ENCODE assay signal across 20 mouse cellular contexts in genomic region chr11:34395802-34396201, GRCm38 (mm10).
"Had no signal": no experiment of that assay in that cellular context is flagged by ENCODE, and none has a peak within 500 bp of the region (broad histone marks: within the 10 kb centered on the region; RNA-seq: fewer than 3 reads in every experiment).

No protein-coding gene starts in this region.

- H3K4me1 ChIP-seq: liver, embryonic 15.5 days; lung, embryonic 15.5 days; midbrain, embryonic 13.5 days; neural tube, embryonic 12.5 days; stomach, embryonic 15.5 days had no signal

- DNase-seq: liver, embryonic 13.5 days; liver, postnatal 0 days; lung, adult 2 months; lung, postnatal 36 days; right cerebral cortex, postnatal 14 days; thymus, adult 2 months; thymus, postnatal 25 days; thymus, postnatal 4 days had no signal

- H3K27ac ChIP-seq: liver, embryonic 13.5 days; liver, embryonic 15.5 days; lung, embryonic 15.5 days; macrophage; midbrain, embryonic 13.5 days; neural tube, embryonic 12.5 days; stomach, embryonic 15.5 days; stomach, postnatal 0 days had no signal

- H3K9me3 ChIP-seq: liver, embryonic 13.5 days; liver, embryonic 15.5 days; lung, embryonic 15.5 days; megakaryocyte, embryonic 14.5 days; midbrain, embryonic 13.5 days; neural tube, embryonic 12.5 days; stomach, embryonic 15.5 days had no signal

- H3K27me3 ChIP-seq: liver, embryonic 13.5 days; liver, embryonic 15.5 days; lung, embryonic 15.5 days; megakaryocyte, embryonic 14.5 days; midbrain, embryonic 13.5 days; neural tube, embryonic 12.5 days; stomach, embryonic 15.5 days had no signal

- H3K4me3 ChIP-seq: liver, embryonic 13.5 days; liver, embryonic 15.5 days; lung, embryonic 15.5 days; megakaryocyte, embryonic 14.5 days; midbrain, embryonic 13.5 days; myocyte; neural tube, embryonic 12.5 days; stomach, embryonic 15.5 days had no signal

- H3K36me3 ChIP-seq: liver, embryonic 13.5 days; liver, embryonic 15.5 days; lung, embryonic 15.5 days; midbrain, embryonic 13.5 days; neural tube, embryonic 12.5 days; stomach, embryonic 15.5 days had no signal

- H3K4me2 ChIP-seq: liver, embryonic 13.5 days; liver, embryonic 15.5 days; lung, embryonic 15.5 days; midbrain, embryonic 11.5 days; midbrain, embryonic 13.5 days; neural tube, embryonic 12.5 days; stomach, embryonic 15.5 days had no signal

- H3K9ac ChIP-seq: liver, embryonic 13.5 days; liver, embryonic 15.5 days; liver, postnatal 0 days; lung, embryonic 15.5 days; midbrain, embryonic 13.5 days; neural tube, embryonic 12.5 days; stomach, embryonic 15.5 days had no signal

- ATAC-seq: liver, postnatal 0 days; lung, postnatal 0 days; midbrain, embryonic 13.5 days; midbrain, embryonic 16.5 days had no signal
